Mouse (Mus musculus) neural tube, embryonic 13.5 days (tissue): ENCODE results near the gene Mrpl42. TPM values are rescaled to one million over a fixed set of nuclear protein-coding genes. Genes with fewer than 3 reads are reported as not detected.

Experiments
- ATAC-seq: fragments of 200-750 bp; cut with Nextera tagmentation; 2 replicates; pipeline ENCODE4 v1.8.0; 2017; ENCODE audit warnings: low read depth, mild to moderate bottlenecking, moderate TSS enrichment, moderate library complexity
- H3K27ac ChIP-seq: fragments of 300-500 bp; sonication (generic); replicated peaks from 2 replicates; pipeline ENCODE4 v1.5.1; 2015; ENCODE audit warnings: moderate library complexity, mild to moderate bottlenecking, inconsistent platforms
- H3K27me3 ChIP-seq: fragments of 300-500 bp; sonication (generic); 2 replicates; pipeline ENCODE4 v1.6.1; 2015; ENCODE audit warnings: mild to moderate bottlenecking, inconsistent platforms
- H3K36me3 ChIP-seq: fragments of 300-500 bp; sonication (generic); 2 replicates; pipeline ENCODE4 v1.6.1; 2015; ENCODE audit warnings: mild to moderate bottlenecking, inconsistent platforms
- H3K4me1 ChIP-seq: fragments of 300-500 bp; sonication (generic); replicated peaks from 2 replicates; pipeline ENCODE4 v1.6.1; 2015; ENCODE audit warnings: inconsistent platforms
- H3K4me2 ChIP-seq: fragments of 300-500 bp; sonication (generic); 2 replicates; pipeline ENCODE4 v1.6.1; 2015; ENCODE audit warnings: inconsistent platforms, mild to moderate bottlenecking, moderate library complexity
- H3K4me3 ChIP-seq: fragments of 300-500 bp; sonication (generic); 2 replicates; pipeline ENCODE4 v1.5.1; 2015; ENCODE audit warnings: mild to moderate bottlenecking, inconsistent platforms
- H3K9ac ChIP-seq: fragments of 300-500 bp; sonication (generic); 2 replicates; pipeline ENCODE4 v1.6.1; 2015; ENCODE audit warnings: moderate library complexity, mild to moderate bottlenecking, inconsistent platforms
- H3K9me3 ChIP-seq: fragments of 300-500 bp; sonication (generic); 2 replicates; pipeline ENCODE4 v1.6.1; 2016; ENCODE audit warnings: inconsistent platforms
- WGBS: fragments of 180-500 bp; shearing (Covaris S2); methylation state at CpG from one replicate; pipeline ENCODE4 v1.1.7; 2015; 5-methylcytosine and 5-hydroxymethylcytosine counted together
- polyA plus RNA-seq: library from polyadenylated mRNA; unstranded; fragments of >200 nt; fragmentation: Nextera tagmentation; extraction: Ambion mirVana; gene quantifications from 2 replicates; pipeline ENCODE4 v1.2.1, GENCODE M21; 2015

The Mrpl42 gene
- polyA plus RNA-seq, 1 experiment from 2014 or later, result 291 TPM

GRCm38 (mm10) chr10:95445104-95446056 lies 56.4 kb downstream of the Mrpl42 start:
- H3K4me2 ChIP-seq, result no peak overlapping the region
- no peaks in the 10 kb centered on the region for H3K9me3 ChIP-seq
- H3K4me1 ChIP-seq, result no peaks in the 10 kb centered on the region
- H3K27me3 ChIP-seq, result no peaks in the 10 kb centered on the region
- no peak for ATAC-seq
- no peak overlapping the region for H3K4me3 ChIP-seq
- no peak overlapping the region for H3K27ac ChIP-seq
- no peak overlapping the region for H3K9ac ChIP-seq
- WGBS, result 84% methylated on average over 18 of the region's 18 CpGs
- H3K36me3 ChIP-seq, result no peaks in the 10 kb centered on the region

- Histone ChIP-seq H3K9ac (no peak overlapping the region), H3K9me3 (no peaks in the 10 kb centered on the region), H3K4me3 (no peak overlapping the region), H3K36me3 (no peaks in the 10 kb centered on the region), H3K4me2 (no peak overlapping the region), H3K4me1 (no peaks in the 10 kb centered on the region), H3K27me3 (no peaks in the 10 kb centered on the region), H3K27ac (no peak overlapping the region)
- 70% methylated on average over 4 of the region's 4 CpGs for WGBS
- ATAC-seq, result no peak
Measured at GRCm38 (mm10) chr10:95442334-95442733, 59.4 kb downstream of the Mrpl42 start.

- no peaks in the 10 kb centered on the region for H3K27me3 ChIP-seq
- H3K4me3 ChIP-seq, result no peak overlapping the region
- no peak overlapping the region for H3K9ac ChIP-seq
- no peak overlapping the region for H3K4me2 ChIP-seq
- H3K36me3 ChIP-seq, result no peaks in the 10 kb centered on the region
- H3K9me3 ChIP-seq, result no peaks in the 10 kb centered on the region
- H3K4me1 ChIP-seq, result no peaks in the 10 kb centered on the region
- ATAC-seq, result no peak
- H3K27ac ChIP-seq, result no peak overlapping the region
- 58% methylated on average over 2 of the region's 2 CpGs for WGBS
Measured at GRCm38 (mm10) chr10:95440566-95440965, 61.2 kb downstream of the Mrpl42 start.

GRCm38 (mm10) chr10:95439718-95440339 lies 61.9 kb downstream of the Mrpl42 start:
- Histone ChIP-seq H3K36me3 (no peaks in the 10 kb centered on the region), H3K27me3 (no peaks in the 10 kb centered on the region), H3K9ac (no peak overlapping the region), H3K4me1 (no peaks in the 10 kb centered on the region), H3K4me2 (no peak overlapping the region), H3K27ac (no peak overlapping the region), H3K9me3 (no peaks in the 10 kb centered on the region), H3K4me3 (no peak overlapping the region)
- ATAC-seq, result no peak
- WGBS, result 87% methylated on average over 10 of the region's 10 CpGs

- H3K9me3 ChIP-seq, result no peaks in the 10 kb centered on the region
- no peaks in the 10 kb centered on the region for H3K27me3 ChIP-seq
- WGBS, result 86% methylated on average over 11 of the region's 11 CpGs
- H3K4me1 ChIP-seq, result no peaks in the 10 kb centered on the region
- no peak overlapping the region for H3K9ac ChIP-seq
- no peak for ATAC-seq
- H3K36me3 ChIP-seq, result no peaks in the 10 kb centered on the region
- no peak overlapping the region for H3K4me2 ChIP-seq
- H3K4me3 ChIP-seq, result no peak overlapping the region
- no peak overlapping the region for H3K27ac ChIP-seq
Measured at GRCm38 (mm10) chr10:95438941-95439340, 62.8 kb downstream of the Mrpl42 start.

Other genes with a start within 250 kb of the Mrpl42 start
- gene Cradd, start 177.8 kb downstream of the Mrpl42 start, polyA plus RNA-seq, result 12.4 and 14.8 TPM in 2 replicates
- 139 and 155 TPM in 2 replicates for gene Socs2, start 84.8 kb downstream of the Mrpl42 start, polyA plus RNA-seq
- gene Ube2n, start 13.2 kb upstream of the Mrpl42 start, polyA plus RNA-seq, result 408 TPM in 2 replicates
- 94.1 and 101 TPM in 2 replicates for gene Nudt4, start 62.2 kb upstream of the Mrpl42 start, polyA plus RNA-seq
- gene Anapc15-ps, start 171.5 kb upstream of the Mrpl42 start, polyA plus RNA-seq, result not detected in 2 replicates